Mouse (Mus musculus) forebrain, embryonic 13.5 days (tissue): ENCODE data around the gene Brwd1. TPM values are rescaled to one million over a fixed set of nuclear protein-coding genes. Genes with fewer than 3 reads are reported as not detected.

Experiments
- ATAC-seq: fragments of 200-750 bp; cut with Nextera tagmentation; 2 replicates; pipeline ENCODE4 v1.8.0; 2017
- H3K27ac ChIP-seq: fragments of 300-500 bp; sonication (generic); 2 replicates; pipeline ENCODE4 v1.5.1; 2015; ENCODE audit warnings: inconsistent platforms, mild to moderate bottlenecking, moderate library complexity
- H3K27me3 ChIP-seq: fragments of 300-500 bp; sonication (generic); 2 replicates; pipeline ENCODE4 v1.6.1; 2015; ENCODE audit warnings: mild to moderate bottlenecking, inconsistent platforms
- H3K36me3 ChIP-seq: fragments of 300-500 bp; sonication (generic); 2 replicates; pipeline ENCODE4 v1.6.1; 2015; ENCODE audit warnings: mild to moderate bottlenecking, inconsistent platforms; ENCODE audit not compliant: poor library complexity, severe bottlenecking
- H3K4me1 ChIP-seq: fragments of 300-500 bp; sonication (generic); 2 replicates; pipeline ENCODE4 v1.6.1; 2015; ENCODE audit warnings: inconsistent platforms
- H3K4me2 ChIP-seq: fragments of 300-500 bp; sonication (generic); 2 replicates; pipeline ENCODE4 v1.6.1; 2015; ENCODE audit warnings: inconsistent platforms, mild to moderate bottlenecking, moderate library complexity
- H3K4me3 ChIP-seq: fragments of 300-500 bp; sonication (generic); 2 replicates; pipeline ENCODE4 v1.5.1; 2015; ENCODE audit warnings: mild to moderate bottlenecking, inconsistent platforms
- H3K9ac ChIP-seq: fragments of 300-500 bp; sonication (generic); 2 replicates; pipeline ENCODE4 v1.6.1; 2015; ENCODE audit warnings: mild to moderate bottlenecking, inconsistent platforms
- H3K9me3 ChIP-seq: fragments of 300-500 bp; sonication (generic); replicated peaks from 2 replicates; pipeline ENCODE4 v1.6.1; 2016; ENCODE audit warnings: inconsistent platforms
- WGBS: fragments of 180-500 bp; shearing (Covaris S2); methylation state at CpG from one replicate; pipeline ENCODE4 v1.1.7; 2015; 5-methylcytosine and 5-hydroxymethylcytosine counted together
- polyA plus RNA-seq: library from polyadenylated mRNA; unstranded; fragments of >200 nt; fragmentation: Nextera tagmentation; extraction: Ambion mirVana; gene quantifications from 2 replicates; pipeline ENCODE4 v1.2.1, GENCODE M21; 2015

Brwd1 gene
- polyA plus RNA-seq, result 206 and 236 TPM in 2 replicates

DNA sequence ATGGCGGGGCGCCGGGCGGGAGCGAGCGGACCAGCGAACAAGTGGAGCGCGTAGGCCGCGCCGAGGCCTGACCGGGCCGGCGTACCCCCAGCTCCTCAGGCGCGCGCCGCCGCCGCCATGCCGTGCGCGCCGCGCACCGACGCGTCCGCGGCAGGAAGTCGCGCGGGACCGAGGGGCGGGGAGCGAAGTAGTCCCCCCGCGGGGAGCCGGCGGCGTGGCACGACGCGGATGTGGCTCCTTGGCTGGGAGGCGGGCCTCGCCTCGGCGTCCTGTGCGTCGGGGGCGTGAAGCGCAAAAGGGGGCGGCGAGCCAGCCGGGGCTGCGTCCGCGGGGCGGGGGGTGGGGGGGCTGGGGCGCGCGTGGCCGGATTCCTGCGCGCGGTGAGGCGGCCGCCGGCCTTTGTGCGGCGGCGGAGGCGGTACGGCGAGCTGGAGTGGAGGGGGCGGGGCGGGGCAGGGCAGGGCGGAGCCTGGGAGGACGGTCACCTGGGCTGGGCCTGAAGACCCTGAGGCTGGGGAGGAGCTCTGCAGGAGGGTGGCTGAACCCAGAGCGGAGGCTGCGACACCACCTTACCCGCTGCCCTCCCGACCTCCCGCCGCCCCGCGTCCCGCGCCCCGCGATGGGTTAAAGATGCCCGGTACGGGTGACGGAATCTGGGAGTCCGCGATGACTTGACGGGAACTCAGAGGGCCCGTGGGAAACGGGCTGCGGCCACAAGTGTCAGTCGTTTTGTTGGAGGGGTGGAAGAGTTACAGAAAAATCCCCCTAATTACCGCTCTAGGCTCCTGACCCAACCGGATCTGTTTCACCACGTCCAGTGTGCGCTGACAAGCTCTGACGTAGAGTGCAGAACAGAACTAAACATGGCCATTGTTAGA, at the start of gene Brwd1:
Gene Brwd1, minus strand, starts transcription at position 226 of the 878 bp plus-strand sequence.
- Histone ChIP-seq H3K4me3 (peak within 1 kb of the TSS; percentile 99), H3K9ac (peak within 1 kb of the TSS; percentile 98), H3K27me3 (no peaks in the 10 kb centered on the region), H3K36me3 (peaks cover 31% of the 10 kb centered on the region), H3K9me3 (no peaks in the 10 kb centered on the region), H3K4me1 (peaks cover 18% of the 10 kb centered on the region), H3K27ac (peak within 1 kb of the TSS; percentile 97), H3K4me2 (peak within 1 kb of the TSS; percentile 71)
- WGBS, result under 1% methylated on average over 83 of the region's 107 CpGs
- ATAC-seq, result peak; percentile 82

DNA sequence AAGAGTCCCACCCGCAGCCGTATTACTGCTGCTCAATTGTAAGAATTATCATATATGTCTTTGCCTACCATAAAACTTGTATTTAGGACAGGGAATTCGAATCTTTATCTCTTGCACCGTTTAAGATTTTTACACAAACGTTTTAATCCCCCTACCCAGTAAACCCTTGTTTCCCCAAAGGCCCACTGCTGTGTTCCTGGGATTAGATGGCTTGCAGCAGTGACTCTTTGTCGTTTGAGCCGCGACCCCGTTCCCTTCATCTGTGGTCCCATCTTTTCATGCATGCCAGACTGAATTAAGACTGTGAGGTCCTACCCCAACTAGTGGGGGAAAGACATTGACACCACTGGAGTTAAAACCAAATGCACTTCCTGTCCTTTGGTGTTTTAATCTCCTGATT, 46.1 kb upstream of the Brwd1 start:
- Histone ChIP-seq H3K9me3 (no peaks in the 10 kb centered on the region), H3K9ac (peak overlapping the region; percentile 88), H3K4me3 (peak overlapping the region; percentile 69), H3K36me3 (peaks cover 29% of the 10 kb centered on the region), H3K4me1 (peaks cover 39% of the 10 kb centered on the region), H3K27me3 (no peaks in the 10 kb centered on the region), H3K4me2 (peak overlapping the region; percentile 89), H3K27ac (peak overlapping the region; percentile 98)
- 1% methylated on average over 9 of the region's 9 CpGs for WGBS
- no peak for ATAC-seq

DNA sequence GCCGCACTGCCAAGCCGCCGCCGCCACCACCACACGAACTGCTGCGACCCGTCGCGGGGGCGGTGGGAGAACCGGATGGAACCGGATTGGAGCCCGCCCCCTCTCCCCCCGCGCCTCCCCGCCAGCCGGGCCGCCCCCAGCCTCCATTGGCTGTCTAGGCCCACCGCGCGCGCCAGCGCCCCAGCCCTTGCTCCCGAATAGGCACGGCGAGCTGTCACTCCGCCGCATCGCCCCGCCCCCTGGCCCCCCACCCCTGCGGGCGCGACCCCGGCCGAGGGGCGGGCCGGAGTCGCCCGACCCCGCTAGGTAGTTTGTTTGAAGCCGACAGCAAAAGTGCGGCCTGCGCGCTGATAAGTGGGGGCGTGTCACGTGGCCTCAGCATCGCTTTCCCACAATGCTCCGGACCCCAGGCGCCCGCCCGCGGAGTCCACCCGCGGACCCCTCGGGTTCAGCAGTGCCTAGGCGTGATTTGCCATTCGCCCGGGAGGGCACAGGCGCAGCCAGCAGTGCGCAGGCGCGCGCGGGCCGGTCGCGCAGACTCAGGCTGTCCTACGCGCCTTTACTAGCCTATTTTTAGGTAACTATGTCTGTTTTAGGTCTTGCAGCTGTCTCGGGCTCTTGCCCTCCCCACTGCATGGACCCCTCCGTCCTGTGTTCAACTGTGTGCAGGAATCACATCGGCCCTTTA, 45.5 kb upstream of the Brwd1 start, which contains the start of gene Hmgn1:
Gene Hmgn1, minus strand, starts transcription at position 73 of the 688 bp plus-strand sequence.
- Histone ChIP-seq H3K4me2 (peak within 1 kb of the TSS; percentile 89), H3K27ac (peak within 1 kb of the TSS; percentile 98), H3K9me3 (no peaks in the 10 kb centered on the region), H3K27me3 (no peaks in the 10 kb centered on the region), H3K9ac (peak within 1 kb of the TSS; percentile 88), H3K4me3 (peak within 1 kb of the TSS; percentile 69), H3K4me1 (peaks cover 39% of the 10 kb centered on the region), H3K36me3 (peaks cover 35% of the 10 kb centered on the region)
- under 1% methylated on average over 55 of the region's 72 CpGs for WGBS
- ATAC-seq, result peak; percentile 97

DNA sequence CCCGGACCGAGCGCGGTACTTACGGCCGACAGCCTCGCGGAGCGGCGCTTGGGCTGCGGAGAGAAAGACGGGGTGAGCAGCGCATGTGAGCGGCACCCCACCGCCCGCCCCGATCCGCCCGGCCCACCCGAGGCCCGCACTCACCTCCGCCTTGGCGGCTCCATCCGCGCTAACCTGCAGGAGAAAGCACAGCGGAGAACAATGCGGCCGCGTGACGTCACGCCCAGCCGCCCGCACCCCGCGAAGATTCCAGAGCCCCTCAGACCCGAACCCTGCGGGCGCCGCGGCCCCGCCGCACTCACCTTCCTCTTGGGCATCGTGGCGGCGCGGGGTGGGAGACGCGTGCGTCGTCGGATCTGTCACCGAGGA, 44.9 kb upstream of the Brwd1 start:
- Histone ChIP-seq H3K9me3 (no peaks in the 10 kb centered on the region), H3K4me2 (peak overlapping the region; percentile 89), H3K9ac (peak overlapping the region; percentile 88), H3K4me3 (peak overlapping the region; percentile 69), H3K36me3 (peaks cover 41% of the 10 kb centered on the region), H3K27me3 (no peaks in the 10 kb centered on the region), H3K4me1 (peaks cover 39% of the 10 kb centered on the region), H3K27ac (peak overlapping the region; percentile 98)
- peak; percentile 78 for ATAC-seq
- 0% methylated on average over 38 of the region's 52 CpGs for WGBS

DNA sequence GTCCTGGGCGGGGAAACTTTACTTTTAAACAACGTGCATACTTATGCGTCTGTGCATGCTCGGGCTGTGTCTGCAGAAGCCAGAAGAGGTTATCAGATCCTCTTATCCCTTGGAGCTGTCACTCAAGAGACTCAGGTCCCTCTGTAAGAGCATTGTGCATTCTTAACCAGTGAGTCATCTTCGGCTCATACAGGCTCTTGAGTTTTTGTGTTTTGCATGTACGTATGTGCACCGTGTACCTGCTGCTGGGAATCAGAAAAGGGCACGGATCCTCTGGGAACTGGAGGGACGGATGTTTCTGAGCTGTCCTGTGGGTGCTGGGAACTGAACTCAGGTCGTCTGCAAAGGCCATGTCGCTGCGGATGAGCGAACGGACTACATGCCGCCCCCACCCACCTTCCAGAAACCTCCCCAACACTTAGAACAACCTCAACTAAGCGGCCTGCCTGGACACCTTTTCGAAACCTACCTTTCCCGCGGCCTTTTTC, 44.4 kb upstream of the Brwd1 start:
- H3K27me3 ChIP-seq, result no peaks in the 10 kb centered on the region
- no peaks in the 10 kb centered on the region for H3K9me3 ChIP-seq
- H3K36me3 ChIP-seq, result peaks cover 42% of the 10 kb centered on the region
- 5% methylated on average over 19 of the region's 19 CpGs for WGBS
- H3K4me1 ChIP-seq, result peaks cover 39% of the 10 kb centered on the region
- H3K4me2 ChIP-seq, result peak overlapping the region; percentile 89
- H3K4me3 ChIP-seq, result peak overlapping the region; percentile 69
- peak overlapping the region; percentile 98 for H3K27ac ChIP-seq
- peak overlapping the region; percentile 88 for H3K9ac ChIP-seq
- no peak for ATAC-seq

DNA sequence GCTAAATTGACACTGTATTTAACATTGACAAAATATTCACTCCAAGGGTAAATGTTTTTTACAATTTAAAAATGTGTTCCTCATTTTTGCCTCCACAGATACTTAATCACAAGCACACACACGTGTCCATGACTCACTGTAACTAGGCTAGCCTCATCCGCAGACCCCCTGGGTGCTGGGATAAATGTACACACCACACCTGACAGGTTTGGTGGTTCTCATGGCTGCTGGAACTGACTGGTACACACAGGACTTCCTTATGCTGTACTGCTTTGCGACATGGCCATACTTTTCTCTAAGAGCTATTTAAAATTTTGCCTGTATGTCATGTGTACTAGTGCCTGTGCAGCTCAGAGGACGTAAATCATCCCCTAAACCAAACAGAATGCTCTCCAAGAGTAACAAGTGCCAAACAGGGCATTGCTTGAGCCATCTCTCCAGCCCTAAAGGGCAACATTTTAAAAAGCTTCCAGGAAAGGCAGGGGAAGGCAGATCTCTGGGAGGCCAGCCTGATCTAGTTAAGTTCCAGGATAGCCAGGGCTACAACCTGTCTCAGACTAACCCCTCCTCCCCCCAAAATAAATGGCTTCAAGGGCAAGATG, 37.8 kb upstream of the Brwd1 start:
- 85% methylated on average over 4 of the region's 4 CpGs for WGBS
- peaks cover 15% of the 10 kb centered on the region for H3K4me1 ChIP-seq

DNA sequence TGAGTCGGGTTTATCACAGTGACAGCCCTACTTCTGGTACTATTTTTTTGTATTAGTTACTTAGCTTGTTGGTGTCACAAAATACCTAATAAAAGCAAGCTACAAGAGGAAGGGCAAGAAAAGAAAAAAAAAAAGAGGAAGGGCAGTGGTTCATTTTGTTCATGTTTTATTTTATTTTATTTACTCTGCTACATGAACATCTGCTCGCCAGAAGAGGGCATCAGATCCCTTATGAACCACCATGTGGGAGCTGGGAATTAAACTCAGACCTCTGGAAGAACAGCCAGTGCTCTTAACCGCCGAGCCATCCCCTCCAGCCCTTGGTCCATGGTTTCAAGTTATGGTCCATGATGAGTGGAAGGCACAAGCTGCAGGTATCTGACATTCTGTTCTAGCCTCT, 32.4 kb upstream of the Brwd1 start:
- Histone ChIP-seq H3K4me1 (no peaks in the 10 kb centered on the region), H3K9ac (no peak overlapping the region), H3K4me3 (no peak overlapping the region), H3K4me2 (no peak overlapping the region), H3K36me3 (peaks cover 16% of the 10 kb centered on the region), H3K27ac (no peak overlapping the region), H3K27me3 (no peaks in the 10 kb centered on the region), H3K9me3 (no peaks in the 10 kb centered on the region)
- 55% methylated on average over 4 of the region's 4 CpGs for WGBS
- ATAC-seq, result no peak

More for the DNA sequence above, 37.8 kb upstream of the Brwd1 start:
- Histone ChIP-seq H3K4me3 (no peak overlapping the region), H3K4me2 (no peak overlapping the region), H3K9me3 (no peaks in the 10 kb centered on the region), H3K27me3 (no peaks in the 10 kb centered on the region), H3K9ac (no peak overlapping the region), H3K27ac (no peak overlapping the region), H3K36me3 (peaks cover 59% of the 10 kb centered on the region)
- no peak for ATAC-seq

DNA sequence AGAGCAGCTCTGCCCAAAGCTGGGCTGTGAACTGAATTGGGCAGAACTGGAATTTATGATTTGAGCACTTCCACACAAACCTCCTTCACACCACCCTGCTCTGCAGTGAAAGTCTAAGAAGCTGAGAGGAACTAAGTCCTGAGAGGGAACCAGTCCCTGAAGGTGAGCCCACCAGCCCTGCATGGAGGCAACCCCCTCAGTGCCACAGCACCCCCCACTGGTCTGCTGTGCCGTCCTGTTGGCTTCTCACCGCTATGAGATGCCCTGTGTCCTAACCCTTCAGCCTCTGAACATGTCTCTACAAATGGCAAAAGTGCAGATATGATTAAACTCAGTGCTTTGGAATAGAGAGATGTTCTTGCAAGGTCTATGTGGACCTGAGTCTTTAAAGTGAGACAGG, 30.4 kb upstream of the Brwd1 start:
- no peak for ATAC-seq
- Histone ChIP-seq H3K9ac (no peak overlapping the region), H3K27me3 (no peaks in the 10 kb centered on the region), H3K4me1 (no peaks in the 10 kb centered on the region), H3K27ac (no peak overlapping the region), H3K9me3 (no peaks in the 10 kb centered on the region), H3K36me3 (peaks cover 4% of the 10 kb centered on the region; the same call in 1 of the 2 replicates), H3K4me3 (no peak overlapping the region), H3K4me2 (no peak overlapping the region)
- 46% methylated on average over 2 of the region's 2 CpGs for WGBS

DNA sequence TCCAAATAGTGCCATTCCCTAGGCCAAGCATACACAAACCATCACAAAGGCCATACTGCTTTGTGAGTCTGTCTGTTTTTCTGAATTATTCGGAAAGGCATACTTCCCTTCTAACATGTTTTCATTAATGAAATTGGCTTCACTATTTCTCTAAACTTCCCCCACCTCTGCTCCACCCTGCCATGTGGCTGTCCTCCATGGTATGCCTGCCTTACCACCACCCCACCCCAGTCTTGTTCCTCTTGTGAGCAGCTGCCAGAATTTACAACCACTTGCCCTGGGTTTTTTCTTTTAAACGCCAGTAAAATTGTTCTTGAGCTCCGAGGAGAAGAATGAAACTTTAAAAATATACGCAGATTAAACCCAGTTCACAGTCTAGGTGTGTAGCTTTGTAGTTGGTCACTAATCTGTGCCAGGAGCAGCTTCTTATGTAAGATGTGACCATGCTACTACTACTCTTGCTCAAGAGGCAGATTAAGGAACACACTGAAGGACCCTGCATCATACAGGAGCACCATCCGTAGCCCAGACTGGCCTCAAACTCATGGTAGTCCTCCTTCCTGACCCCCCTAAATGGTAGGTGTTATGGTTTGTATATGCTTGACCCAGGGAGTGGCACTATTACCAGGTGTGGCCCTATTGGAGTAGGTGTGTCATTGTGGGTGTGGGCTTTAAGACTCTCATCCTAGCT, 28.5 kb upstream of the Brwd1 start:
- H3K9ac ChIP-seq, result no peak overlapping the region
- H3K27me3 ChIP-seq, result no peaks in the 10 kb centered on the region
- no peaks in the 10 kb centered on the region for H3K36me3 ChIP-seq
- H3K4me3 ChIP-seq, result no peak overlapping the region
- WGBS, result 86% methylated on average over 5 of the region's 5 CpGs
- no peaks in the 10 kb centered on the region for H3K9me3 ChIP-seq
- H3K4me1 ChIP-seq, result no peaks in the 10 kb centered on the region
- no peak overlapping the region for H3K27ac ChIP-seq
- no peak overlapping the region for H3K4me2 ChIP-seq
- no peak for ATAC-seq

DNA sequence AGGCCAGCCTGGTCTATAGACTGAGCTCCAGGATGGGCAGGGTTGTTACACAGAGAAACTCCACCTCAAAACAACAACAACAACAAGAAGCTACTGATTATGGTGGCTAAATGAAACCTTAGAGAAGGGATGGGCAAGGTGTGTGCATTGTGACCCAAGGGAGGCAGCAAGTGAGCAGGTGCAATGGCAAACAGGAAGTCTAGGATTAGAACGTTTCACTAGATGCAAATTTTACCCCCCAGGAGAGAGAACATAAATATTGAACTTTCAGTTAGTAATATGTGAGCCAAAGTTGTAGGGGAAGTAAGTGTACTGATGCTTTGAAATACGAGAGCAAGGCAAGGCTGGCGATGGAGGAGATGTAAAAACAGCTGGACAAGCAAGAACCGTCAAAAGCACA, 27.3 kb upstream of the Brwd1 start:
- H3K36me3 ChIP-seq, result no peaks in the 10 kb centered on the region
- H3K27me3 ChIP-seq, result no peaks in the 10 kb centered on the region
- no peak overlapping the region for H3K4me2 ChIP-seq
- ATAC-seq, result no peak
- no peaks in the 10 kb centered on the region for H3K4me1 ChIP-seq
- WGBS, result 77% methylated on average over 4 of the region's 4 CpGs
- H3K27ac ChIP-seq, result no peak overlapping the region
- H3K9ac ChIP-seq, result no peak overlapping the region
- H3K9me3 ChIP-seq, result no peaks in the 10 kb centered on the region
- H3K4me3 ChIP-seq, result no peak overlapping the region

DNA sequence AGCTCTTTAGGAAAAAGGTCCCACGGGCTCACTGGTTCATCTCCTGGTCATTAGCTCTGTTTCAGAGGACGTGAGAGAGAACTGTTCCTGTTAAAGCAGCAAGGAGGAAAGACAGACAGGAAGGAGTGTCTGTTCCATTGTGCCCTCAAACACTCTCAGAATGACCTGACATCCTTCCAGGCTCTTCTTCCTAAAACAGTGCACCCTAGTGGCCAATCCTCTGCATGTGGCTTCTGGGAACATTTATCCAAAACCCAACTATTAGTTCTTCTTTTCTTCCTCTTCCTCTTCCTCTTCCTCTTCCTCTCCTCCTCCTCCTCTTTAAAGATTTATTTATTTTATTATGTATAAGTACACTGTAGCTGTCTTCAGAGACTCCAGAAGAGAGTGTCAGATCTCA, 20.7 kb upstream of the Brwd1 start:
- 33% methylated on average over 2 of the region's 2 CpGs for WGBS
- Histone ChIP-seq H3K27ac (no peak overlapping the region), H3K4me1 (no peaks in the 10 kb centered on the region), H3K9ac (no peak overlapping the region), H3K36me3 (no peaks in the 10 kb centered on the region), H3K4me3 (no peak overlapping the region), H3K27me3 (no peaks in the 10 kb centered on the region), H3K4me2 (no peak overlapping the region), H3K9me3 (no peaks in the 10 kb centered on the region)
- ATAC-seq, result no peak
